Mouse (Mus musculus) right cerebral cortex, postnatal 25 days (tissue): ENCODE data around the gene Gm9844.

Experiments
- DNase-seq: peaks from one replicate; pipeline ENCODE4 v3.0.0; 2022

Gene Gm9844

GRCm38 (mm10) chr7:24902264-24902629, 40.2 kb downstream of the Gm9844 start:
- no peak for DNase-seq

- DNase-seq: peak; percentile 47
Measured at GRCm38 (mm10) chr7:24902630-24903443, 40.8 kb downstream of the Gm9844 start, which contains the start of gene Arhgef1. Gene Arhgef1, plus strand, starts transcription at chr7:24902912.

- DNase-seq: no peak
Measured at GRCm38 (mm10) chr7:24903444-24903825, 41.4 kb downstream of the Gm9844 start.

- peak; percentile 96 for DNase-seq
Measured at GRCm38 (mm10) chr7:24904070-24904483, 42.1 kb downstream of the Gm9844 start.

GRCm38 (mm10) chr7:24904936-24905335, 42.9 kb downstream of the Gm9844 start:
- peak; percentile 29 for DNase-seq

- no peak for DNase-seq
Measured at GRCm38 (mm10) chr7:24906551-24906950, 44.5 kb downstream of the Gm9844 start.

GRCm38 (mm10) chr7:24907211-24907748, 45.3 kb downstream of the Gm9844 start:
- DNase-seq: no peak
